Mouse (Mus musculus) c-Kit-negative CD71-positive TER-119-positive erythroid progenitor cells, embryonic 14.5 days (primary cell): ENCODE results near the gene Wnk2.

Experiments
- DNase-seq: peaks from one replicate; pipeline ENCODE4 v3.0.0-alpha.2; 2013; ENCODE audit warnings: low read depth, low spot score

Wnk2 gene

GRCm38 (mm10) chr13:49143323-49143722 lies 4.5 kb downstream of the Wnk2 start:
- DNase-seq = no peak

GRCm38 (mm10) chr13:49142396-49142795 lies 5.4 kb downstream of the Wnk2 start:
- DNase-seq = no peak

DNA sequence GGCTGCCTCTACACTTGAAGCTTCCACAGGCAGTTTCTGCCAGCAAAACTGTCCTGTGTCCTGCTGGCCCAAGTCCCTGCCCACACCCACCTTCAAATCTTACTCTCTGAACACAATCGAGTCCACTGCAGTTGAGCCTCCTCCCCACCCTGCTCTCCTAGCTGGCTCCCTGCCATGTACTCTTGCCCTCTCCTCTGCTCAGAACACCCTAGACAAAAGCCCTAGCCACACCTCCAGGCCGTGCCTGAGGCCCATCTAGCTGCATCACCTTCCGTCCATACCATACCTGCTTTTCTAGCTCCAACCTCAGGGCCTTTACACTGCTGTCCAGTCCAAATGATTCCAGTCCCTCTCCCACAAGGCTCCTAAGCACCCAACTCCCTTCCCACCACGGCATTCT lies 7.2 kb downstream of the Wnk2 start:
- DNase-seq = no peak

DNA sequence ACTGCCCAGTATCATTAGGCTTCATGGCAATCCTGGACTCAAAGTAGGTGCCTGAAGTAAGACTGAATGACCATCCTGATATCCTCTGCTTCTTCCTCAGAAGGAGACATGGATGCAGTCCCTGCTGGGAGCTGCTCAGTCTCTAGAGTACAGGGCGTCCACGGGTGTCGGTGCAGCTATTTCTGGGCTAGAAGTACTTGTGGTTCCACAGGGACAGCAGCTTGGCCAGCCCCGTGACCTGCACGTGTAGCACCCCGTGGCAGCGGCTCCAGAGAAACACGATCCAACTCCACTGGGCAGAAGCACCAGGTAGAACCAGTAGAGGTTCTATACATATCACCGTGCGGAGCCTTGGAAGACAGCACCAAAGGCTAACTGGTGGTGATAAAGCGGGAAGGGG lies 13.3 kb downstream of the Wnk2 start:
- no peak for DNase-seq

DNA sequence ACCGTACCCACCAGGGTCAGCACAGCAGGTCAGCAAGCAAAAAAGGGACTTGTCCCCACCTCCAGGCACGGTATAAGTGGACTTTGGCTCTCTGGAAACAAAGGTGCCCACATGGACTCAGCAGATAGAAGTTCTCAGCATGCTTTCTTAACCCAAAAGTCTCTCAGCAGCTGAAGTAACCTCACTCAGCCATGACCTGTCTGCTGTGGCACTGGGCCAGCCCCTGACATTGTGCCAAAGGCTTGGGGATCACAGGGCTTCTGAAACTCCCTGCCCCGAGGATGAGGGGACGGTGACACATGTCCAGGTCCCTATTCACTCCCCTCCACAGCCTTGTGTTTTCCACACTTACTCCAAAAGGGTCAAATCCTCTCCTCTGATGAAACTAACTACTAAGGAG lies 14.7 kb downstream of the Wnk2 start:
- DNase-seq = no peak

GRCm38 (mm10) chr13:49131946-49132687 lies 15.7 kb downstream of the Wnk2 start:
- DNase-seq = no peak

DNA sequence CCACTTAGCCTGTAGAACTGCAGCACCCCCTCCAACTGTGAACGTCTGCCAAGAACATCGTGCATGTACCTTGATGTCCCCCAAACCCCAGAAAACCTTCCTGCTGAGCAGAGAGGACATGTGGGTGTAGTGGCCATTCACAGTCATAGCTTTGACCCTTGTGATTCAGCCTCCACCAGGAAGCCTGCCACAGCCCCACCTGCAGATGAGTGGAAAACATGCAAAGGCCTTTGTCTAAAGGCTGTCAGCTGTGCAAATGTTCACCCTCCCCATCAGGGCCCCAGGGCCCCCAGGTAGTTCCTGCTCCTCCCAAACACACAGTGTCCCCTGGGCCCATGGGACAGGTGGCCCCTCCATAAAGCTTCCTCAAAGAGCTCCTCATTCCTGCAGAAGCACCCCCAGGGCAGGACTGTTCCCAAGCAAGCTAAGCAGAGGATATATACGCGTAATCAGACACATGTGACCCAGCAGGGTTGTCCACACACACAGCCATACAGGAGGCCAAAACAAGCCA lies 16.4 kb downstream of the Wnk2 start:
- no peak for DNase-seq

GRCm38 (mm10) chr13:49129845-49130244 lies 18.0 kb downstream of the Wnk2 start:
- no peak for DNase-seq

GRCm38 (mm10) chr13:49129154-49129553 lies 18.7 kb downstream of the Wnk2 start:
- DNase-seq = no peak

- DNase-seq = no peak
Measured at GRCm38 (mm10) chr13:49127844-49128631, 19.8 kb downstream of the Wnk2 start.

DNA sequence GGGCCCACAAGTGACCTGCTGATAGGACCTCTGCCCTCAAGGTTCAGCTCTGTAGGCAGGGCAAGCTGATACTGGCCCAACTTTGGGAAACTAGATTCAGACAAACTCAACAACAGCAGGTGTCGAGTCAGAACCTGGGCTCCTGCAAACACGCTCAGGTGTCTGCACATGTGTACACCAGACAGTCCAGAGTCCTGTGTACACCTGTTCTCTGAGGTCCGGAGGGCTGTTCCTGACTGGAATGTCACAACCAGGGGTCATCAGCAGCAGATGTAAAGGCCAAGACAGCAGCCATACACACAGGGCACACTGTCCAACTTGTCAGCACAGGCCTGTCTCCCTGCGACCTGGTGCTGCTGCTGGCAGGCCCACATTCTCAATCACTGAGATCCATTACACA lies 25.7 kb downstream of the Wnk2 start:
- DNase-seq = no peak

DNA sequence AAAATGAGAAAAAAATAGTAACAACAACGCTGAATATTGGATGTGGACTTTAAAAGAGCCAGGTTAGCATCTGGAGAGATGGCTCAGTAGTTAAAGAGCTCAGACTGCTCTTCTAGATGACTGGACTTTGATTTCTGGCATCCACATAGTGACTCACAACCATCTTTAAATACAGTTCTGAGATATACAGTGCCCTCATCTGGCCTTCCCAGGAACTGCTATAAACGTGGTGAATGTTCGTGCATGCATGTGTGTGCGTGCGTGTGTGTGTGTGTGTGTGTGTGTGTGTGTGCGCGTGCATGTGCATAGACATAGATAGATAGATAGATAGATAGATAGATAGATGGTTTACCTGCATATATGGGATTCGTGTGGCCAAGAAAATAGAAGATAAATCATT lies 30.3 kb downstream of the Wnk2 start:
- DNase-seq = no peak

GRCm38 (mm10) chr13:49114921-49115320 lies 32.9 kb downstream of the Wnk2 start:
- DNase-seq = no peak

DNA sequence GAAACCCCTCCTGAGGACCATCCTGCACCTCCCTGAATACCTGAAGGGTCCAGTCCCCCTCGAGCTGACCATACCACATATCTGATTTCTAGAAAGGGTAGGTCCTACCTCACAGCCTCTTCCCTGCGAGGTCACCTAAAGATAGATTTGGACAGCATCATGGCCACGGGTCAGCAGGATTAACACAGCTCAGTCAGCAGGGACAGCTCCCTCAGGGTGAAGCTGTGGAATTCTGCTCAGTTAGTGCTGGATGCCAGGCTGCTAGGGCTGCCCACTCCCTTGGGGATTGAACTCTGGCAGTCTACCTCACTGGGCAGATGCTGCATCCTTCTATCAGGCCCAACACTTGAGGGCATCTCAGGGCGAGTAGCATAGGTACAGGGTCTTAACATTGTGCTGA lies 33.7 kb downstream of the Wnk2 start:
- no peak for DNase-seq

DNA sequence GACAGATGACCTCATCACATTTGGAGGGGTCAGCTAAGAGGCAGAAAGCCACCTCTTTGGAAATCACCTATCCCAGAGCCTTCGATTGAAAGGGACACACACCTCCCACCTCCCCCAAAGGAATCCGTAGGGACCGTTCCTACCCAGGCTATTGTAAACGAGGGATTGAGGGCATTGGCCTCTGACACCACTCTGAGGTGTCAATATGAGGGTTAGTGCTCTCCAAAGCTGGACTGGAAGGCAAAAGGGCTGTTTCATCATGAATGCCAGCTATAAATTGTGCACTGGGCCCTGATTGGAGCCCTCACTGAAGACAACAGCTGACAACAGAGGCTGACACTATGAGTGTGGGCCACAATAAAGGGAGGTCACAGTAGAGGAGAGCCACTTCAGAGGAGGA lies 34.5 kb downstream of the Wnk2 start:
- no peak for DNase-seq

DNA sequence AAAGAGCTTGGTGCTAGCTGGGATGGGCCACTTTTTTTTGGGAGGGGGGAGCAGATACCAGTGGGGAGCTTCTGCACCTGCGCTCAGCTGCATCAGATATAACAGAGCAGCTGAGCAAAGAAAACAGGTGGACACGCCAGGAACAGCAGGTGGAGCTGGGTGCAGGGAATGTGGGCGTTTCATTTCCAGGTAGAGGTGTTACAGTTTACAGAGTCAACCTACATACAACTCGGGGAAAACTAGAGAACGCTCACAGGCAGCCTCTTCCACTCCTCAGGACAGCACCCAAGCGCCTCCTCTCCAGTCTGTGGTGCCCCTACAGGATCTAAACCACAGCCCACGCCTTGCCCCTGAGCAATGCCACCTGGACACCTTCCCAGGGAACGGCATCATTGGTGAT lies 35.2 kb downstream of the Wnk2 start:
- DNase-seq = no peak

- no peak for DNase-seq
Measured at GRCm38 (mm10) chr13:49109665-49110064, 38.1 kb downstream of the Wnk2 start.

DNA sequence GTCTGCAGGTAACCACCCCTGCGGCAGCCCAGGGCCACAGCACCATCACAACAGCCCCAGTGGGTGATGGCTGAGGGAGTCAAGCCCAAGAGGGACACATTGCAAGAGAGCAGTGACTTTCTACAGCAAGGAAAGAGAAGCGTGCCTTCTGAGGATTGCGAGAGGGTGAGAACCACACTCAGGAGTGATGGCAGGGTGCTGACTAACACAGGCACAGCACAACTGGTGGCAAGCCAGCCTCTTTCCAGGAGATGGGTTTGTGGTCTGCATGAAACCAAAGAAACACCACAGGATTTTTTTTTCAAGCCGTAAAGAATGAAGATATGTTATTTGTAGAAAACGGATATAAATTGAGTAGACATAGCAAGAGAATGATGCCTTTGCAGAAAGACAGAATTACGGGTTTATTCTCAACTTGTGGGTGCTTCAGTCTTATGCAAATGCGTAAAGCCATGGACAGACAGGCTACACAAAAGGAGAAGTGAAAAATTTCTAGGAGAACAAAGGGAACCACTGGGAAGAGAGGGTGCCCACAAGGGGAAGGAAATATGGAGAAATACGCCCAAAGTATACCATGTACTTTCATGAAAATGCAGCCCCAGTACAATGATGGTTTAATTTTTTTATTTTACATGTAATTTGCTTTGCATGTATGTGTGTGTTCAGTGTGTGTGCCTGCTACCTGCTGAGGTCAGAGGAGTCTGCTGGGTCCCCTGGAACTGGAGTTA lies 39.5 kb downstream of the Wnk2 start:
- DNase-seq = no peak

- no peak for DNase-seq
Measured at GRCm38 (mm10) chr13:49103913-49104312, 43.9 kb downstream of the Wnk2 start.

GRCm38 (mm10) chr13:49103235-49103634 lies 44.6 kb downstream of the Wnk2 start:
- no peak for DNase-seq

DNA sequence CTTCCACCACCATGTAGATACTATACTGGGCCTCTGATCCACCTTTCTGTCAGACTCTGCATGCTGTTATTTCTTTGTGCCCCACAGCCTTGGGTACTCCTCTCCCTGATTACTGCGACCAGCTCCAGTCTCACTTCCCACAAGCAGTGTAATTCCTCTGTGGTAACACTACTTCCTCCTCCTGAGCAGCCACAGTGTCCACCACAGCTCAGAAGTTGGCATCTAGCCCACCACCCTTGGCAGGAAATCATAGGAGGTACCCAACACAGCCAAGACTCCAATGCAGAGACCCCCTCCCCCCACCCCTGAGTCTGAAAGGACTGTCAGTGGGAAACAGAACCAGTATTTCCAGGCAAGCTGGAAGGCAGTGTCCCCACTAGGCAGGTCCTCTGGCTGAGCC lies 47.4 kb downstream of the Wnk2 start:
- DNase-seq = no peak

GRCm38 (mm10) chr13:49096826-49097225 lies 51.0 kb downstream of the Wnk2 start:
- no peak for DNase-seq
